Mouse (Mus musculus): ENCODE measurements around the gene Il16. TPM values are rescaled to one million over a fixed set of nuclear protein-coding genes. Genes with fewer than 3 reads are reported as not detected.

Il16 gene
- polyA plus RNA-seq, 1 experiment from 2014 or later, result 9.8 TPM

DNA sequence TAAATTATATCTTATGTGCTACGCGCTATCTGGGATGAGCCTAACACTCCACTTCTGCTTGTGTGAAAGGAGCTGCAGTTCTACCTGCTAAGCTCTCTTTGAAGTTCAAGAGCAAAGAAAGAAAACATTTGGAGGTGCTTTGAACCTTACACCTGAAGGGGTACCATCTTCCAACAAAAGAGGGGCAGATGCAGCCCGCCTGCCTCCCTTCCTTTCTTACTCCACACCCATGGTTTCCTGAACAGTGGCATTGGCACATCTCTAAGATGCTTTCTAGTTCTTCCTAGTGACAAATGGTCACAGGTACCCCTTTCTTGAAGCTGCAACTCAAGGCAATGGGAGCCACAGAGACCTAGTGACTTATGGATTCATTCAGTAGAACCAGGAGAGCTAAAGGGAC lies 83.8 kb downstream of the Il16 start:
- no peaks in the 10 kb centered on the region for H3K27me3 ChIP-seq (ENCODE audit: insufficient read depth, low read length)
- DNase-seq (no peak), ATAC-seq (no peak)
- H3K4me1 ChIP-seq (ENCODE audit: insufficient read depth), result peaks cover 9% of the 10 kb centered on the region
- no peaks in the 10 kb centered on the region; the same call in 1 of the 2 replicates for H3K9me3 ChIP-seq (ENCODE audit: low read length)
- H3K27ac ChIP-seq (ENCODE audit: low read depth), result no peak overlapping the region
- H3K36me3 ChIP-seq (replicated peaks; ENCODE audit: insufficient read depth, low read length), result no peaks in the 10 kb centered on the region; the same call in 1 of the 2 replicates
- H3K9ac ChIP-seq (replicated peaks), result no peak overlapping the region
- H3K4me3 ChIP-seq (ENCODE audit: low read depth, low read length), result no peak overlapping the region
- no peak for TF ChIP-seq EP300 (IDR thresholded peaks at IDR 0.05; ENCODE audit: low read depth)
- no peak for TF ChIP-seq CTCF (IDR thresholded peaks at IDR 0.05; ENCODE audit: low read depth)
- no peak overlapping the region for H3K4me2 ChIP-seq (ENCODE audit: low read depth, low read length)
- WGBS (ENCODE audit: insufficient replicate concordance), result 87% methylated on average over 3 of the region's 3 CpGs

DNA sequence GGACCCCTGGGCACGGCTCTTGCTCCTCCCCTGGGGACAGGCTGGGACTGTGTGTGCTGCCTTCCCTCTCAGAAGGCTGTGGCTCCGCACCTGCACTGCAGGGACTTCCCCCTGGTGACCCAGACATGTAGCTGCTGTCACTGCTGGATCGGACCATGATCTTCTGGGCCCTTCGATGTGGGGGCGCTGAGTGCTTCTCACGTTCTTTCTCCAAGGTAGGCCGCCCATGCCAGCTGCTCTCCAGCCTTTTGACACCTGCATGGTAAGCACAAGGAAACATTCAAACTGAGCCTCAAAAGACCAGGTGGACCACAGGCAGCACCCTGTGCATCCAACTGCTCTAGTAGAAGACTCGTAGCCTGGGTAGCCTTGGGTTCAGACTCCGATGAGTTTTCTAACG lies 84.5 kb downstream of the Il16 start:
- Histone ChIP-seq H3K9me3 (ENCODE audit: low read length) (no peaks in the 10 kb centered on the region; the same call in 1 of the 2 replicates), H3K4me1 (ENCODE audit: insufficient read depth) (peaks cover 12% of the 10 kb centered on the region), H3K27me3 (ENCODE audit: insufficient read depth, low read length) (no peaks in the 10 kb centered on the region), H3K36me3 (replicated peaks; ENCODE audit: insufficient read depth, low read length) (no peaks in the 10 kb centered on the region; the same call in 1 of the 2 replicates), H3K4me2 (ENCODE audit: low read depth, low read length) (no peak overlapping the region), H3K4me3 (ENCODE audit: low read depth, low read length) (no peak overlapping the region), H3K9ac (replicated peaks) (no peak overlapping the region), H3K27ac (ENCODE audit: low read depth) (no peak overlapping the region)
- no peak for DNase-seq
- WGBS (ENCODE audit: insufficient replicate concordance), result 70% methylated on average over 10 of the region's 10 CpGs
- no peak for TF ChIP-seq CTCF (IDR thresholded peaks at IDR 0.05; ENCODE audit: low read depth)
- TF ChIP-seq EP300 (IDR thresholded peaks at IDR 0.05; ENCODE audit: low read depth), result no peak
- no peak for ATAC-seq

DNA sequence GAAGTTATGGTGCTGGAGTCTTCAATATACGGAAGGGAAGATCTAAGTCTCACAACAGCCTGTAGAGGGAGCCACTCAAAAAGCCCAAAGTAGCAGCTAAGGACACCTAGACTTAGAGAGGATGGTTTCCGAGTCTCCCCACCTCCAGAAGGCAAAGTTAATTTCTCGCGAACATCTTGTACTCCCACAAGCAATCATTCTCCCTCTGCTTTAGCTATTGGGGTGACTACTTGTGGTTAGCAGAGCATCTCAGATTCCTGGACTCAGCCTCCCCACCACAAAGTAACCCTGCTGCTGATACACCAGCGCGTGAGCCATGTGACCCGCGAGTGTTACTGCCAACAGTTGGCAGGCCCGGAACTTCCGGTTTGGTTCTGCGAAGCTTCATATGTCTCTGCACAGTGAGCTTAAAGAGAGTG lies 85.2 kb downstream of the Il16 start:
- H3K9ac ChIP-seq (replicated peaks), result no peak overlapping the region
- H3K27me3 ChIP-seq (ENCODE audit: insufficient read depth, low read length), result no peaks in the 10 kb centered on the region
- TF ChIP-seq CTCF (IDR thresholded peaks at IDR 0.05; ENCODE audit: low read depth) (no peak), EP300 (IDR thresholded peaks at IDR 0.05; ENCODE audit: low read depth) (no peak)
- no peak for ATAC-seq
- WGBS (ENCODE audit: insufficient replicate concordance), result 91% methylated on average over 11 of the region's 11 CpGs
- peak overlapping the region; percentile 70 for H3K27ac ChIP-seq (ENCODE audit: low read depth)
- H3K36me3 ChIP-seq (replicated peaks; ENCODE audit: insufficient read depth, low read length), result no peaks in the 10 kb centered on the region; the same call in 1 of the 2 replicates
- no peak overlapping the region for H3K4me2 ChIP-seq (ENCODE audit: low read depth, low read length)
- peaks cover 12% of the 10 kb centered on the region for H3K4me1 ChIP-seq (ENCODE audit: insufficient read depth)
- no peak for DNase-seq
- no peaks in the 10 kb centered on the region; the same call in 1 of the 2 replicates for H3K9me3 ChIP-seq (ENCODE audit: low read length)
- H3K4me3 ChIP-seq (ENCODE audit: low read depth, low read length), result no peak overlapping the region

DNA sequence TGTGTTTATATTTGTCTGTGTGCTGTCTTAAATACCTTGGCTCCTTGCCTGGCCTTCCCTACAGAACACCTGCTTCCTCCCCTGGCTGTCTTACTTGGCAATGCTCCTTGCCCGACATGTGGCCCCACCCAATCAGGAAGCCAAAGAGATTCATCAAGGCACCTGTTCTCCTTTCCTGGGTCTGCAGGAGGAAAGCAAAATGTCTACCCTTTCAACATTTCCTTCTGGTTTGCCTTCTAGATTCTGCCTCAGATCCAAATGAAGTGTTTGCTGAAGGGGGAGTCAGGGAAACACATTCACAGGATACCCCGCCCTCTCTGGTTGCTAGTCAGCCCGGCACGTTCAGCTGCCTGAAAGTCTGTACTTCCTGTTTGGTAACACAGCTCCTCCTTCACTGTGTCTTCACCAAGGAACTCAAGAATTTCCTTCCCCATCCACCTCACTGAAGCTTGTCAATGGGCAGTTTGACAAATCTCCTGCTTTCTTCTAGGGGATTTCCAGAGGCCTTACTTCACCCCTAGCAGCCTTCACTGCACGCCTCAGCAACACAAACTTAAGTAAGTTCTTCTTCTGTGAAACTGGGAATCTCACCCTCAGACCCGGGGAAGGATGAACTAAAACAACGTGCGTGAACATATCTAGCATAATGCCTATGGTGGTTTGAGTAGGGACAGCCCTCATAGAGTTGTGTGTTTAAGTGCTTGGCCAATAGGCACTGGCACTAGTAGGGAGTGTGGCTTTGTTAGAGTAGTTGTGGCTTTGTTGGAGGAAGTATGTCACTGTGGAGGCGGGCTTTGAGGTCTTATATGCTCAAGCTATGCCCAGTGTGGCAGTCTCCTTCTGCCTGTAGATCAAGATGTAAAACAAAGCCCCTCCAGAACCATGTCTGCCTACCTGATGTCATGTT lies 86.1 kb downstream of the Il16 start:
- WGBS (ENCODE audit: insufficient replicate concordance), result 58% methylated on average over 9 of the region's 9 CpGs
- Histone ChIP-seq H3K4me1 (ENCODE audit: insufficient read depth) (peaks cover 12% of the 10 kb centered on the region), H3K27me3 (ENCODE audit: insufficient read depth, low read length) (no peaks in the 10 kb centered on the region), H3K9me3 (ENCODE audit: low read length) (no peaks in the 10 kb centered on the region; the same call in 1 of the 2 replicates), H3K4me3 (ENCODE audit: low read depth, low read length) (no peak overlapping the region), H3K4me2 (ENCODE audit: low read depth, low read length) (peak overlapping the region; percentile 13; the same call in 1 of the 2 replicates), H3K27ac (ENCODE audit: low read depth) (peak overlapping the region; percentile 88), H3K9ac (replicated peaks) (no peak overlapping the region), H3K36me3 (replicated peaks; ENCODE audit: insufficient read depth, low read length) (no peaks in the 10 kb centered on the region; the same call in 1 of the 2 replicates)
- peak; percentile 53 for ATAC-seq
- TF ChIP-seq CTCF (IDR thresholded peaks at IDR 0.05; ENCODE audit: low read depth), result no peak
- TF ChIP-seq EP300 (IDR thresholded peaks at IDR 0.05; ENCODE audit: low read depth), result no peak
- DNase-seq, result peak; percentile 56

DNA sequence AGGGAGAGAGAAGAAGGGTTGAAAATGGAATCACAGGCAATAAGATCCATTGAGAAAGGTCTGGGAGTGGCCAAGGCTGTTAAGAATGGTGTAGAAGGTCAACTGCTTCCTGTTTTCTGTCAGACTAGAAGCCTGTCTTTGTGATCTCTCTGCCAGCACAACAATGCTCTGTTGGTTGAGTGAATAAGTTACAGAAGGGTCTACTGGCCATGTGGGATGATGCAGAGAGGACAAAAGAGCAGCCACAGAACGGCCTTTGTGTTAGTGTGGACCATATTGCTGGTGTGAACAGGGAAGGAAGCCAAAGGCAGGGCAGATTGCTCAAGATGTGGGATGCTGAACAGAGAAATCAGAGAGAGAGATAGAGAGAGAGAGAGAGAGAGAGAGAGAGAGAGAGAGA lies 86.8 kb downstream of the Il16 start:
- no peaks in the 10 kb centered on the region; the same call in 1 of the 2 replicates for H3K9me3 ChIP-seq (ENCODE audit: low read length)
- peak overlapping the region; percentile 88 for H3K27ac ChIP-seq (ENCODE audit: low read depth)
- H3K4me2 ChIP-seq (ENCODE audit: low read depth, low read length), result peak overlapping the region; percentile 23; the same call in 1 of the 2 replicates
- ATAC-seq, result peak; percentile 14; the same call in 1 of the 2 replicates
- H3K4me3 ChIP-seq (ENCODE audit: low read depth, low read length), result no peak overlapping the region
- no peak for DNase-seq
- no peak for TF ChIP-seq CTCF (IDR thresholded peaks at IDR 0.05; ENCODE audit: low read depth)
- no peaks in the 10 kb centered on the region; the same call in 1 of the 2 replicates for H3K36me3 ChIP-seq (replicated peaks; ENCODE audit: insufficient read depth, low read length)
- H3K27me3 ChIP-seq (ENCODE audit: insufficient read depth, low read length), result no peaks in the 10 kb centered on the region
- WGBS (ENCODE audit: insufficient replicate concordance), result 58% methylated on average over 1 of the region's 1 CpGs
- H3K4me1 ChIP-seq (ENCODE audit: insufficient read depth), result peaks cover 16% of the 10 kb centered on the region
- no peak overlapping the region for H3K9ac ChIP-seq (replicated peaks)

DNA sequence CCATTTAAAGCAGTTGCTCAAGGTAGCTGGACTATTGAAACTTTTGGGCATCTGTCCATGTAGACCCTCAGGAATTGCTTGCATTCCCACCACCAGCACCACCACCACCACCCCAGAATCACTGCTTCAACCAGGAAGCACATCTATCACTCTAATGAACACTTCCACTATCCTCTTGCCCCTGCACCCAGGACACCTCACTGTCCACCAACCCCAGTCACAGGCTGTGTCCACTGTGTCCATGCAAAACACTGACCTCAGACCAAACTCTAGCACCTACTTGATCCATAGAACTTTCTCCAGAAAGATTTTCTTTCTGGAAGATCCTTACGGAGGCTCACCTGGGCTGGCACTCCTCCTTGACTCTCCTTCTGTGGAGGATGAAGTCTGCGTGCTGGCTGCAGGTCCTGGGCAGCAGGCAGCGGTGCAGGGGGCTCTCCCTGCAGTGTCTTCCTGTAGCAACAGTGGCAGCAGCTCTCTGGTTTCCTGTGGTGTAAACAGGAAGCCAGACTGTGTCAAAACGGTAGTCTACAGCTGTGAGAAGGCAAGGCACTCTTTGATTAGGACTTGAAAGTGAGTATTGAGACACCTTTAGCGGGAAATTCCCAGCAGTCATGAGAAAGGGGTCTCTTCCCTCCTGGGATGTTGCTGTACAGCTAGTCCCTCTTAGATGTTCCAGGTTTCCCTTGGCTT lies 90.4 kb downstream of the Il16 start:
- DNase-seq (peak; percentile 51), ATAC-seq (peak; percentile 37)
- no peaks in the 10 kb centered on the region; the same call in 1 of the 2 replicates for H3K9me3 ChIP-seq (ENCODE audit: low read length)
- TF ChIP-seq CTCF (IDR thresholded peaks at IDR 0.05; ENCODE audit: low read depth) (no peak), EP300 (IDR thresholded peaks at IDR 0.05; ENCODE audit: low read depth) (peak; percentile 71; the same call in 1 of the 2 replicates)
- WGBS (ENCODE audit: insufficient replicate concordance), result 24% methylated on average over 5 of the region's 5 CpGs
- H3K4me3 ChIP-seq (ENCODE audit: low read depth, low read length), result peak overlapping the region; percentile 48
- H3K36me3 ChIP-seq (replicated peaks; ENCODE audit: insufficient read depth, low read length), result peaks cover 11% of the 10 kb centered on the region
- no peaks in the 10 kb centered on the region for H3K27me3 ChIP-seq (ENCODE audit: insufficient read depth, low read length)
- H3K9ac ChIP-seq (replicated peaks), result peak overlapping the region; percentile 40; the same call in 1 of the 2 replicates
- H3K27ac ChIP-seq (ENCODE audit: low read depth), result peak overlapping the region; percentile 82
- peaks cover 34% of the 10 kb centered on the region for H3K4me1 ChIP-seq (ENCODE audit: insufficient read depth)
- peak overlapping the region; percentile 54 for H3K4me2 ChIP-seq (ENCODE audit: low read depth, low read length)
